Mouse (Mus musculus): ENCODE data around the gene Dand5.

The Dand5 gene

GRCm38 (mm10) chr8:84770100-84770953 lies 52.3 kb downstream of the Dand5 start:
- no peak for DNase-seq (ENCODE audit: low read depth)

GRCm38 (mm10) chr8:84769324-84769723 lies 53.3 kb downstream of the Dand5 start:
- DNase-seq (ENCODE audit: low read depth), result no peak

- DNase-seq (ENCODE audit: low read depth), result no peak
These were observed 54.1 kb downstream of the Dand5 start for GRCm38 (mm10) chr8:84768343-84769095.

GRCm38 (mm10) chr8:84767221-84767620 lies 55.4 kb downstream of the Dand5 start:
- no peak for DNase-seq (ENCODE audit: low read depth)

GRCm38 (mm10) chr8:84766422-84766821 lies 56.2 kb downstream of the Dand5 start:
- DNase-seq (ENCODE audit: low read depth), result no peak

- no peak for DNase-seq (ENCODE audit: low read depth)
These were observed 57.0 kb downstream of the Dand5 start for GRCm38 (mm10) chr8:84765629-84766028.
